Mouse (Mus musculus): ENCODE measurements around the gene Mcu. TPM values are rescaled to one million over a fixed set of nuclear protein-coding genes. Genes with fewer than 3 reads are reported as not detected.

The Mcu gene
- polyA plus RNA-seq, 1 experiment: 16.7 TPM

GRCm38 (mm10) chr10:59451839-59452238 is 164.7 kb downstream of the Mcu start:
- Histone ChIP-seq H3K27me3 (ENCODE audit: control insufficient read depth, insufficient read depth, low read length) (no peaks in the 10 kb centered on the region), H3K4me1 (ENCODE audit: control insufficient read depth, insufficient read depth, low read length) (no peaks in the 10 kb centered on the region), H3K36me3 (ENCODE audit: control insufficient read depth, insufficient read depth, low read length) (no peaks in the 10 kb centered on the region), H3K27ac (ENCODE audit: control insufficient read depth, insufficient read depth, low read depth, low read length) (no peak overlapping the region), H3K4me3 (ENCODE audit: control insufficient read depth, low read depth, low read length) (no peak overlapping the region)
- TF ChIP-seq CTCF (IDR thresholded peaks at IDR 0.05; ENCODE audit: control insufficient read depth, insufficient read depth, insufficient replicate concordance, low read depth, low read length) (no peak), POLR2A (IDR thresholded peaks at IDR 0.05; ENCODE audit: control insufficient read depth, low read depth, low read length) (no peak)

GRCm38 (mm10) chr10:59447546-59447945 is 168.9 kb downstream of the Mcu start:
- H3K27ac ChIP-seq (ENCODE audit: control insufficient read depth, insufficient read depth, low read depth, low read length): no peak overlapping the region
- H3K27me3 ChIP-seq (ENCODE audit: control insufficient read depth, insufficient read depth, low read length): no peaks in the 10 kb centered on the region
- peaks cover 2% of the 10 kb centered on the region for H3K4me1 ChIP-seq (ENCODE audit: control insufficient read depth, insufficient read depth, low read length)
- TF ChIP-seq POLR2A (IDR thresholded peaks at IDR 0.05; ENCODE audit: control insufficient read depth, low read depth, low read length): no peak
- TF ChIP-seq CTCF (IDR thresholded peaks at IDR 0.05; ENCODE audit: control insufficient read depth, insufficient read depth, insufficient replicate concordance, low read depth, low read length): no peak
- H3K4me3 ChIP-seq (ENCODE audit: control insufficient read depth, low read depth, low read length): no peak overlapping the region
- H3K36me3 ChIP-seq (ENCODE audit: control insufficient read depth, insufficient read depth, low read length): no peaks in the 10 kb centered on the region

- Histone ChIP-seq H3K27ac (ENCODE audit: control insufficient read depth, insufficient read depth, low read depth, low read length) (no peak overlapping the region), H3K27me3 (ENCODE audit: control insufficient read depth, insufficient read depth, low read length) (no peaks in the 10 kb centered on the region), H3K4me1 (ENCODE audit: control insufficient read depth, insufficient read depth, low read length) (peaks cover 2% of the 10 kb centered on the region), H3K4me3 (ENCODE audit: control insufficient read depth, low read depth, low read length) (no peak overlapping the region), H3K36me3 (ENCODE audit: control insufficient read depth, insufficient read depth, low read length) (no peaks in the 10 kb centered on the region)
- TF ChIP-seq CTCF (IDR thresholded peaks at IDR 0.05; ENCODE audit: control insufficient read depth, insufficient read depth, insufficient replicate concordance, low read depth, low read length) (no peak), POLR2A (IDR thresholded peaks at IDR 0.05; ENCODE audit: control insufficient read depth, low read depth, low read length) (no peak)
These were observed 169.5 kb downstream of the Mcu start for GRCm38 (mm10) chr10:59446911-59447437.

GRCm38 (mm10) chr10:59444635-59445034 is 171.9 kb downstream of the Mcu start:
- H3K27me3 ChIP-seq (ENCODE audit: control insufficient read depth, insufficient read depth, low read length): no peaks in the 10 kb centered on the region
- H3K4me3 ChIP-seq (ENCODE audit: control insufficient read depth, low read depth, low read length): no peak overlapping the region
- H3K36me3 ChIP-seq (ENCODE audit: control insufficient read depth, insufficient read depth, low read length): no peaks in the 10 kb centered on the region
- TF ChIP-seq CTCF (IDR thresholded peaks at IDR 0.05; ENCODE audit: control insufficient read depth, insufficient read depth, insufficient replicate concordance, low read depth, low read length): no peak
- TF ChIP-seq POLR2A (IDR thresholded peaks at IDR 0.05; ENCODE audit: control insufficient read depth, low read depth, low read length): no peak
- no peak overlapping the region for H3K27ac ChIP-seq (ENCODE audit: control insufficient read depth, insufficient read depth, low read depth, low read length)
- peaks cover 2% of the 10 kb centered on the region for H3K4me1 ChIP-seq (ENCODE audit: control insufficient read depth, insufficient read depth, low read length)

- H3K4me1 ChIP-seq (ENCODE audit: control insufficient read depth, insufficient read depth, low read length): peaks cover 2% of the 10 kb centered on the region
- H3K36me3 ChIP-seq (ENCODE audit: control insufficient read depth, insufficient read depth, low read length): no peaks in the 10 kb centered on the region
- no peaks in the 10 kb centered on the region for H3K27me3 ChIP-seq (ENCODE audit: control insufficient read depth, insufficient read depth, low read length)
- TF ChIP-seq CTCF (IDR thresholded peaks at IDR 0.05; ENCODE audit: control insufficient read depth, insufficient read depth, insufficient replicate concordance, low read depth, low read length): no peak
- TF ChIP-seq POLR2A (IDR thresholded peaks at IDR 0.05; ENCODE audit: control insufficient read depth, low read depth, low read length): no peak
- no peak overlapping the region for H3K4me3 ChIP-seq (ENCODE audit: control insufficient read depth, low read depth, low read length)
- no peak overlapping the region for H3K27ac ChIP-seq (ENCODE audit: control insufficient read depth, insufficient read depth, low read depth, low read length)
These were observed 172.4 kb downstream of the Mcu start for GRCm38 (mm10) chr10:59444106-59444505.

GRCm38 (mm10) chr10:59443212-59443611 is 173.3 kb downstream of the Mcu start:
- H3K4me1 ChIP-seq (ENCODE audit: control insufficient read depth, insufficient read depth, low read length): peaks cover 2% of the 10 kb centered on the region
- H3K4me3 ChIP-seq (ENCODE audit: control insufficient read depth, low read depth, low read length): no peak overlapping the region
- TF ChIP-seq CTCF (IDR thresholded peaks at IDR 0.05; ENCODE audit: control insufficient read depth, insufficient read depth, insufficient replicate concordance, low read depth, low read length) (no peak), POLR2A (IDR thresholded peaks at IDR 0.05; ENCODE audit: control insufficient read depth, low read depth, low read length) (no peak)
- H3K36me3 ChIP-seq (ENCODE audit: control insufficient read depth, insufficient read depth, low read length): no peaks in the 10 kb centered on the region
- no peaks in the 10 kb centered on the region for H3K27me3 ChIP-seq (ENCODE audit: control insufficient read depth, insufficient read depth, low read length)
- H3K27ac ChIP-seq (ENCODE audit: control insufficient read depth, insufficient read depth, low read depth, low read length): no peak overlapping the region

GRCm38 (mm10) chr10:59441735-59442134 is 174.8 kb downstream of the Mcu start, which contains the start of gene Oit3:
Gene Oit3, minus strand, starts transcription at chr10:59441778.
- H3K4me3 ChIP-seq (ENCODE audit: control insufficient read depth, low read depth, low read length): no peak within 1 kb of the TSS
- no peaks in the 10 kb centered on the region for H3K36me3 ChIP-seq (ENCODE audit: control insufficient read depth, insufficient read depth, low read length)
- peaks cover 2% of the 10 kb centered on the region for H3K4me1 ChIP-seq (ENCODE audit: control insufficient read depth, insufficient read depth, low read length)
- H3K27ac ChIP-seq (ENCODE audit: control insufficient read depth, insufficient read depth, low read depth, low read length): no peak within 1 kb of the TSS
- TF ChIP-seq POLR2A (IDR thresholded peaks at IDR 0.05; ENCODE audit: control insufficient read depth, low read depth, low read length) (no peak), CTCF (IDR thresholded peaks at IDR 0.05; ENCODE audit: control insufficient read depth, insufficient read depth, insufficient replicate concordance, low read depth, low read length) (no peak)
- H3K27me3 ChIP-seq (ENCODE audit: control insufficient read depth, insufficient read depth, low read length): no peaks in the 10 kb centered on the region

Data from testis, adult 2 months (tissue).